In the genomic region with DNA sequence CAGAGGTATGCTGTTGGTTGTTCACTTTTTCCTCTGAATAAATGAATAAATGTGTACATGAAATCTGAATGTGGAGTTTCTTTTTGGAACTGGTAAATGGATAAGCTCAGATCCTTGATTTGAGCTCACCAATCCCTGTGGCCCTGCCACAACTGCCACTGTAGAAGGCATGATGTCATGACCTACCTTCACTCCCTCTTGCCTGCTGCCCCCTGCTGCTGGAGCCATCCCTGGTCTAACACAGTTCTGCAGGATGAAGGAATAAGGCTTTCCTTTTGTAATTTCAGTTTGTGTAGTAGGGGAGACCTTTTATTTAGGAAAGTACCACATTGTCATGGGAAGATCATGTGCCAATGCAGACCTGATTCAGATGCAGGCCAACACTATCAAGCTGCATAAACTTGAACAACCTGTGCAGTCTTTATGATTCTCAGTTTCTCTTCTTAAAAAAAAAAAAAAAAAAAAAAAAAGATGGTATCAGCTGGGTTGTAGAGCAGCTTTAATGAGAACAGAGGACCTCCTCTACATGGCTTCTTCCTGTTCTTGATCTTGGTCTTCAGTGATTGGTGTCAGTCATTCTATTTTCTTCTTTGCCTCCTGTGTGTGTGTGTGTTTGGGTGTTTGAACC, we compare ENCODE assay signal across 8 mouse cellular contexts.
DNase-seq lines count a peak whose midpoint lies in the region; ATAC-seq and TF ChIP-seq lines count a peak whose summit lies in the region.

No protein-coding gene starts in this region.

- H3K4me1 ChIP-seq in hindbrain, postnatal 0 days (ENCODE audit: insufficient read depth, low read length): no peaks in the 10 kb centered on the region
- H3K4me1 ChIP-seq in hindbrain, embryonic 13.5 days (replicated peaks): no peaks in the 10 kb centered on the region
- peaks cover 3% of the 10 kb centered on the region; the same call in 1 of the 2 replicates for H3K4me1 ChIP-seq in liver, adult 2 months (ENCODE audit: control insufficient read depth, insufficient read depth, low read length)
- H3K4me1 ChIP-seq in midbrain, embryonic 11.5 days (ENCODE audit: control insufficient read depth, insufficient read depth, low read length): no peaks in the 10 kb centered on the region

- H3K27me3 ChIP-seq in hindbrain, postnatal 0 days (ENCODE audit: insufficient read depth, low read length): no peaks in the 10 kb centered on the region
- 0 out of 2 replicates have a peak, but pooled peaks cover 2% of the 10 kb centered on the region for H3K27me3 ChIP-seq in hindbrain, embryonic 13.5 days
- no peaks in the 10 kb centered on the region for H3K27me3 ChIP-seq in liver, adult 2 months (ENCODE audit: control insufficient read depth, insufficient read depth, low read length)
- no peaks in the 10 kb centered on the region for H3K27me3 ChIP-seq in midbrain, embryonic 11.5 days (ENCODE audit: control insufficient read depth, insufficient read depth, low read length)

- no peak overlapping the region for H3K9ac ChIP-seq in hindbrain, postnatal 0 days (replicated peaks; ENCODE audit: low read length)
- H3K9ac ChIP-seq in hindbrain, embryonic 13.5 days: no peak overlapping the region
- H3K9ac ChIP-seq in liver, adult 2 months (ENCODE audit: low read depth, low read length): no peak overlapping the region
- no peak overlapping the region for H3K9ac ChIP-seq in midbrain, embryonic 11.5 days (ENCODE audit: low read length)

- TF ChIP-seq CTCF in hindbrain, postnatal 0 days (IDR thresholded peaks at IDR 0.05; ENCODE audit: low read depth): peak; percentile 37
- peak; percentile 84 for TF ChIP-seq CTCF in liver, adult 2 months (IDR thresholded peaks at IDR 0.05; ENCODE audit: low read depth, low read length)

- H3K9me3 ChIP-seq in hindbrain, postnatal 0 days (ENCODE audit: low read length): no peaks in the 10 kb centered on the region
- H3K9me3 ChIP-seq in hindbrain, embryonic 13.5 days: no peaks in the 10 kb centered on the region
- no peaks in the 10 kb centered on the region for H3K9me3 ChIP-seq in midbrain, embryonic 11.5 days (ENCODE audit: control insufficient read depth, low read length)

- ATAC-seq in hindbrain, postnatal 0 days: no peak
- no peak for ATAC-seq in hindbrain, embryonic 13.5 days (ENCODE audit: low FRiP score)
- peak; percentile 68 for ATAC-seq in CD4-positive, CD25-positive, alpha-beta regulatory T cell, adult 4 months
- ATAC-seq in midbrain, embryonic 11.5 days (ENCODE audit: low FRiP score): no peak

- no peak overlapping the region for H3K27ac ChIP-seq in hindbrain, postnatal 0 days
- H3K27ac ChIP-seq in hindbrain, embryonic 13.5 days: no peak overlapping the region
- H3K27ac ChIP-seq in liver, adult 2 months (replicated peaks; ENCODE audit: insufficient read depth, low read depth, low read length): no peak overlapping the region
- H3K27ac ChIP-seq in midbrain, embryonic 11.5 days (ENCODE audit: low read depth, low read length): no peak overlapping the region

- H3K36me3 ChIP-seq in hindbrain, postnatal 0 days (ENCODE audit: insufficient read depth, low read length): no peaks in the 10 kb centered on the region
- no peaks in the 10 kb centered on the region for H3K36me3 ChIP-seq in hindbrain, embryonic 13.5 days
- H3K36me3 ChIP-seq in liver, adult 2 months (ENCODE audit: control insufficient read depth, insufficient read depth, low read length): no peaks in the 10 kb centered on the region
- H3K36me3 ChIP-seq in midbrain, embryonic 11.5 days (ENCODE audit: control insufficient read depth, insufficient read depth, low read length): no peaks in the 10 kb centered on the region

- no peak for DNase-seq in hindbrain, postnatal 0 days (ENCODE audit: low spot score)
- peak; percentile 37 for DNase-seq in adrenal gland, adult 8-10 months
- DNase-seq in liver, adult 2 months (ENCODE audit: extremely low read depth, low read depth, low spot score): peak; percentile 22
- peak; percentile 10 for DNase-seq in thymus, postnatal 0 days (ENCODE audit: low spot score)
- DNase-seq in yolk sac, embryonic 10.5 days (ENCODE audit: low spot score): no peak
- no peak for DNase-seq in midbrain, embryonic 11.5 days (ENCODE audit: low spot score, missing footprints)

- TF ChIP-seq POLR2A in liver, adult 2 months (IDR thresholded peaks at IDR 0.05; ENCODE audit: extremely low read depth, insufficient read depth, low read length): no peak

- no peak overlapping the region for H3K4me2 ChIP-seq in hindbrain, postnatal 0 days (ENCODE audit: low read depth, low read length)
- no peak overlapping the region for H3K4me2 ChIP-seq in hindbrain, embryonic 13.5 days
- no peak overlapping the region for H3K4me2 ChIP-seq in midbrain, embryonic 11.5 days

- no peaks in the 10 kb centered on the region for H3K79me2 ChIP-seq in liver, adult 2 months (ENCODE audit: control insufficient read depth, insufficient read depth, low read length)

- H3K4me3 ChIP-seq in hindbrain, postnatal 0 days (ENCODE audit: low read length): no peak overlapping the region
- H3K4me3 ChIP-seq in hindbrain, embryonic 13.5 days: no peak overlapping the region
- no peak overlapping the region for H3K4me3 ChIP-seq in liver, adult 2 months (ENCODE audit: insufficient read depth, low read depth, low read length)
- no peak overlapping the region for H3K4me3 ChIP-seq in midbrain, embryonic 11.5 days (ENCODE audit: low read depth, low read length)

Comparison
In these comparisons a context has a peak if more than half of its experiments do, and no peak if none do; other contexts are left out.
1. DNase-seq: peak in adrenal gland, adult 8-10 months (single experiment), liver, adult 2 months (single experiment) and thymus, postnatal 0 days (single experiment); none in hindbrain, postnatal 0 days (single experiment), yolk sac, embryonic 10.5 days (single experiment) and midbrain, embryonic 11.5 days (single experiment).